Mouse (Mus musculus): ENCODE measurements around the gene Gtf2f2. TPM values are rescaled to one million over a fixed set of nuclear protein-coding genes. Genes with fewer than 3 reads are reported as not detected.

Gene Gtf2f2
- polyA plus RNA-seq, 1 experiment from 2014 or later: 25.8 TPM

- WGBS: 61% methylated on average over 5 of the region's 5 CpGs
- H3K9ac ChIP-seq (ENCODE audit: low read depth, low read length): no peak overlapping the region
- peaks cover 29% of the 10 kb centered on the region for H3K36me3 ChIP-seq (ENCODE audit: control insufficient read depth, insufficient read depth)
- TF ChIP-seq CTCF (IDR thresholded peaks at IDR 0.05; ENCODE audit: low read depth): no peak
- H3K4me2 ChIP-seq (replicated peaks; ENCODE audit: low read depth): no peak overlapping the region
- H3K9me3 ChIP-seq (ENCODE audit: control insufficient read depth): no peaks in the 10 kb centered on the region
- H3K27me3 ChIP-seq (replicated peaks; ENCODE audit: control insufficient read depth, insufficient read depth, low read length): no peaks in the 10 kb centered on the region
- ATAC-seq: no peak
- H3K4me1 ChIP-seq (replicated peaks; ENCODE audit: control insufficient read depth, insufficient read depth, low read length): no peaks in the 10 kb centered on the region
- H3K27ac ChIP-seq (ENCODE audit: low read depth, low read length): no peak overlapping the region
- no peak overlapping the region for H3K4me3 ChIP-seq (ENCODE audit: low read depth, low read length)
These were observed 109.7 kb downstream of the Gtf2f2 start for GRCm38 (mm10) chr14:75900793-75901499.

DNA sequence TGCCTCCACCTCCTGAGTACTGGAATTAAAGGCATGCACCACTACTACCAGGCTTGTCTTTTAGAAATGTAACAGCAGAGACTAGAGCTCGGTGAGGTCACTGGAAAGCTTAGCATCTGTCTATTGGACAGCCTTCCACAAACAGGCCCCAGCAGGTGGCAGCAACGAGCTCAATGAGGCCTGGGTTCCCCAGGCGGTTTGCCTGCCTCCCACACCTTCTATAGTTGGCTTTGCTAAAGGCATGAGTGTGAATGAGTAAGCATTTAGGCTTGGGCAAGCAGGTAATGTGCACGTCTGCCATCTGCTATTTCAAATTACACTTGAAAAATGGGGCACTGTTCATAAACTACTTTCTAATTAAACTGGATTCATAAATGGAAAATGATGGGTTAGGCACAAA is 111.1 kb downstream of the Gtf2f2 start:
- peaks cover 23% of the 10 kb centered on the region for H3K36me3 ChIP-seq (ENCODE audit: control insufficient read depth, insufficient read depth)
- no peak overlapping the region for H3K9ac ChIP-seq (ENCODE audit: low read depth, low read length)
- H3K27me3 ChIP-seq (replicated peaks; ENCODE audit: control insufficient read depth, insufficient read depth, low read length): no peaks in the 10 kb centered on the region
- no peak overlapping the region for H3K4me2 ChIP-seq (replicated peaks; ENCODE audit: low read depth)
- H3K4me1 ChIP-seq (replicated peaks; ENCODE audit: control insufficient read depth, insufficient read depth, low read length): no peaks in the 10 kb centered on the region
- H3K27ac ChIP-seq (ENCODE audit: low read depth, low read length): no peak overlapping the region
- no peak; the same call in 1 of the 2 replicates for ATAC-seq
- peak; percentile 88 for TF ChIP-seq CTCF (IDR thresholded peaks at IDR 0.05; ENCODE audit: low read depth)
- 17% methylated on average over 4 of the region's 4 CpGs for WGBS
- H3K4me3 ChIP-seq (ENCODE audit: low read depth, low read length): no peak overlapping the region
- H3K9me3 ChIP-seq (ENCODE audit: control insufficient read depth): no peaks in the 10 kb centered on the region

- Histone ChIP-seq H3K4me1 (replicated peaks; ENCODE audit: control insufficient read depth, insufficient read depth, low read length) (no peaks in the 10 kb centered on the region), H3K4me2 (replicated peaks; ENCODE audit: low read depth) (no peak overlapping the region), H3K27ac (ENCODE audit: low read depth, low read length) (no peak overlapping the region), H3K9me3 (ENCODE audit: control insufficient read depth) (no peaks in the 10 kb centered on the region), H3K4me3 (ENCODE audit: low read depth, low read length) (no peak overlapping the region), H3K9ac (ENCODE audit: low read depth, low read length) (no peak overlapping the region), H3K36me3 (ENCODE audit: control insufficient read depth, insufficient read depth) (peaks cover 19% of the 10 kb centered on the region), H3K27me3 (replicated peaks; ENCODE audit: control insufficient read depth, insufficient read depth, low read length) (no peaks in the 10 kb centered on the region)
- TF ChIP-seq CTCF (IDR thresholded peaks at IDR 0.05; ENCODE audit: low read depth): no peak
- no peak for ATAC-seq
- WGBS: 88% methylated on average over 9 of the region's 9 CpGs
These were observed 118.5 kb downstream of the Gtf2f2 start for GRCm38 (mm10) chr14:75892118-75892517.

DNA sequence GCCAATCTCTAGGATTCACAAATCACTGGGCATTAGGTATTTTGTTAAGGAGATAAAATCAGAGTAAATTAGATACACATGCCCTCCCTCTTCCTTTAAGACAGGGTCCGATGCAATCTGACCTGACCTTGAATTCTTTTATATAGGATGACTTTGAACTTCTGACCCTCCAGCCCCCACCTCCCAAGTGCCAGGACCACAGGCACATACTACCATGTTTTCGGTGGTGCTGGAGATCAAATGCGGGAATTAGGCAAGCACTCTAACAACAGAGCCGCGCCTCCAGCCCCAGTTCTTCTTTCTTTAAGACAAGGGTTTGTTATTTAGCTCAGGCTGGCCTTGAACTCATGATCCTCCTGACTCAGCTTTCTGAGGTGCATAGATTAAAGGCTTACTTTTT is 126.8 kb downstream of the Gtf2f2 start:
- H3K9me3 ChIP-seq (ENCODE audit: control insufficient read depth): no peaks in the 10 kb centered on the region
- H3K4me1 ChIP-seq (replicated peaks; ENCODE audit: control insufficient read depth, insufficient read depth, low read length): no peaks in the 10 kb centered on the region
- H3K27ac ChIP-seq (ENCODE audit: low read depth, low read length): no peak overlapping the region
- no peaks in the 10 kb centered on the region for H3K27me3 ChIP-seq (replicated peaks; ENCODE audit: control insufficient read depth, insufficient read depth, low read length)
- 83% methylated on average over 5 of the region's 5 CpGs for WGBS
- no peak for ATAC-seq
- TF ChIP-seq CTCF (IDR thresholded peaks at IDR 0.05; ENCODE audit: low read depth): no peak
- no peak overlapping the region for H3K9ac ChIP-seq (ENCODE audit: low read depth, low read length)
- no peaks in the 10 kb centered on the region for H3K36me3 ChIP-seq (ENCODE audit: control insufficient read depth, insufficient read depth)
- no peak overlapping the region for H3K4me3 ChIP-seq (ENCODE audit: low read depth, low read length)
- no peak overlapping the region for H3K4me2 ChIP-seq (replicated peaks; ENCODE audit: low read depth)

DNA sequence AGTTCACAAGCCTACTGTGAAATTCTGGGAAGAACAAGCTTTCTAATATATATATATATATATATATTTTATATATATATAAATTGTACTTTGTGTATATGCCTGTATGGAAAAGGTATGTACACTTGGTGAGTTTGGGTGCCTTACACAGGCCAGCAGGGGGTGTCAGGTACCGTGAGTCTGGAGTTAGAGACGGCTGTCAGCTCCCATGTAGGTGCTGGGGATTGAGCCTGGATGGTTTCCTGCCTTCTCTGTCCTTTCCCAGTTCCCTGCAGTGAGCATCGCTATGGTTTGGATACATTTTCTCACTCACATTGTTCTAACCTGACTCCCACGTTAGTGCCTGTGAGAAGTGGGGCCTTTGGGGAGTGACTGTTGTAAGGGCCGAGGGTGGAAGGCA is 127.3 kb downstream of the Gtf2f2 start:
- Histone ChIP-seq H3K9ac (ENCODE audit: low read depth, low read length) (no peak overlapping the region), H3K9me3 (ENCODE audit: control insufficient read depth) (no peaks in the 10 kb centered on the region), H3K4me3 (ENCODE audit: low read depth, low read length) (no peak overlapping the region), H3K27me3 (replicated peaks; ENCODE audit: control insufficient read depth, insufficient read depth, low read length) (no peaks in the 10 kb centered on the region), H3K4me1 (replicated peaks; ENCODE audit: control insufficient read depth, insufficient read depth, low read length) (no peaks in the 10 kb centered on the region), H3K27ac (ENCODE audit: low read depth, low read length) (no peak overlapping the region), H3K36me3 (ENCODE audit: control insufficient read depth, insufficient read depth) (no peaks in the 10 kb centered on the region), H3K4me2 (replicated peaks; ENCODE audit: low read depth) (no peak overlapping the region)
- WGBS: 77% methylated on average over 5 of the region's 5 CpGs
- ATAC-seq: no peak
- no peak for TF ChIP-seq CTCF (IDR thresholded peaks at IDR 0.05; ENCODE audit: low read depth)

DNA sequence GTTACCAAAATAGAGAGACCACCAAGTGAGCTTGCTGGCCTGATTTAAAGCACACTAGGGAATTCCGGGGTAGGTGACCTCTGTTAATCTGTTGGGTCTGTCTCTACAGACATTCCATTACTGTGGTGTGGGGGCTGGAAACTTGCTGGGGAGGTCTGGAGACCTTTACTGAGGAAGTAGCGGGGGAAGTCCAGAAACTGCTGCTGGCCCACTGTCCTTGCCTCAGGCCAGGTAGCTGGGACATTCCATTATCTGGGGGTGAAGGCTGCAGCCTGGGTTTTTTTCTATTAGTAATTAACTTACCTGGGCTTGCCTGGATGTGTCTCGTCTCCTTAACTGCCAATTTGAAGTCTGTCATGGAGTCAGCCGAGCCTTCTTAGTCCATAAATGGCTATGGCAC is 128.8 kb downstream of the Gtf2f2 start:
- no peak for ATAC-seq
- Histone ChIP-seq H3K4me3 (ENCODE audit: low read depth, low read length) (no peak overlapping the region), H3K4me2 (replicated peaks; ENCODE audit: low read depth) (no peak overlapping the region), H3K27ac (ENCODE audit: low read depth, low read length) (no peak overlapping the region), H3K4me1 (replicated peaks; ENCODE audit: control insufficient read depth, insufficient read depth, low read length) (no peaks in the 10 kb centered on the region), H3K36me3 (ENCODE audit: control insufficient read depth, insufficient read depth) (no peaks in the 10 kb centered on the region), H3K9ac (ENCODE audit: low read depth, low read length) (no peak overlapping the region), H3K9me3 (ENCODE audit: control insufficient read depth) (no peaks in the 10 kb centered on the region), H3K27me3 (replicated peaks; ENCODE audit: control insufficient read depth, insufficient read depth, low read length) (no peaks in the 10 kb centered on the region)
- TF ChIP-seq CTCF (IDR thresholded peaks at IDR 0.05; ENCODE audit: low read depth): no peak
- WGBS: 45% methylated on average over 4 of the region's 4 CpGs
